Mouse (Mus musculus) left cerebral cortex, adult 2 months (tissue): ENCODE measurements around the gene Anxa11. TPM values are rescaled to one million over a fixed set of nuclear protein-coding genes. Genes with fewer than 3 reads are reported as not detected.
"Not testable (repeated sequence)": the region's sequence is repeated elsewhere in the genome, so short reads cannot be mapped to it uniquely, and the experiment has no call there.

ENCODE experiments used
- DNase-seq, 2 experiments: peaks; one replicate each; pipeline ENCODE4 v3.0.0; 2021 to 2022; ENCODE audit warnings: low spot score in 2 of 2, mixed read lengths in 1 of 2; ENCODE audit errors: extremely low spot score in 1 of 2
- H3K27ac ChIP-seq: fragments of 200-600 bp; 2 replicates; pipeline ENCODE4 v1.8.1; 2022
- H3K4me3 ChIP-seq: fragments of 200-600 bp; 2 replicates; pipeline ENCODE4 v1.8.1; 2022
- CTCF ChIP-seq: fragments of 200-600 bp; IDR thresholded peaks from 2 replicates; pipeline ENCODE4 v1.8.1; 2022; ENCODE audit warnings: antibody characterized with exemption, mild to moderate bottlenecking, moderate library complexity
- intact Hi-C: fragments of 180-260 bp; cut with DNase I; formaldehyde crosslinking; loops from one replicate; pipeline ENCODE4 v1.15.1; 2025
- total RNA-seq, 2 experiments: library from RNA; stranded (reverse); gene quantifications; 2 replicates each; pipeline ENCODE4 v1.2.3; 2021

Anxa11 gene
- total RNA-seq, 2 experiments from 2014 or later = 40.4 to 50.7 TPM

GRCm38 (mm10) chr14:25857168-25857621 lies 15.2 kb downstream of the Anxa11 start:
- no peak overlapping the region for H3K27ac ChIP-seq
- no peak for TF ChIP-seq CTCF
- no peak overlapping the region for H3K4me3 ChIP-seq
- no peak for DNase-seq
- intact Hi-C loops = no loop called here

DNA sequence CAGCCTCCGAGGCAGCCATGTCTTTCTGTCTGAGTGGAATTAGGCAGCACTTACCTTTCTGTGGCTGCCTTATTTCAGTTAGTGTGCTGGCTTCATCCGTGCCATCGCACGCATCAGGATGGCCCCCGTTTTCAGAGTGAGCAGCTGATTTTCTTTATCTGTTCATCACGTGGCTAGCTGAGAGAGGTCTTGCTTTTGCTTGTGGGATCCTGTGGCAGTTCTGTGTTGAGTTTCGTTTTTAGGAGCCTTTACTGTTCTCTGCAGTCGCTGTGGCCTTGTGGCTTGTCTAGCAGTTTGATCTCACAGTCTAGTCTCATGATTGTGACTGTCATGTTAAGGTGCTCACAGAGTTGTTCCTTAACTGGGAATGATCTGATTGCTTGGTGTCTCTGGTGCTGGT lies 16.0 kb downstream of the Anxa11 start:
- intact Hi-C loops = no loop called here
- H3K4me3 ChIP-seq = no peak overlapping the region
- TF ChIP-seq CTCF = no peak
- H3K27ac ChIP-seq = no peak overlapping the region
- DNase-seq = no peak

- DNase-seq = no peak
- intact Hi-C loops = loop anchor here (10.0 kb wide), 1 partner anchor 57 kb away; no protein-coding TSS in a partner anchor
- no peak for TF ChIP-seq CTCF
- no peak overlapping the region for H3K27ac ChIP-seq
- H3K4me3 ChIP-seq = no peak overlapping the region
Measured at GRCm38 (mm10) chr14:25861771-25862530, 20.0 kb downstream of the Anxa11 start.

DNA sequence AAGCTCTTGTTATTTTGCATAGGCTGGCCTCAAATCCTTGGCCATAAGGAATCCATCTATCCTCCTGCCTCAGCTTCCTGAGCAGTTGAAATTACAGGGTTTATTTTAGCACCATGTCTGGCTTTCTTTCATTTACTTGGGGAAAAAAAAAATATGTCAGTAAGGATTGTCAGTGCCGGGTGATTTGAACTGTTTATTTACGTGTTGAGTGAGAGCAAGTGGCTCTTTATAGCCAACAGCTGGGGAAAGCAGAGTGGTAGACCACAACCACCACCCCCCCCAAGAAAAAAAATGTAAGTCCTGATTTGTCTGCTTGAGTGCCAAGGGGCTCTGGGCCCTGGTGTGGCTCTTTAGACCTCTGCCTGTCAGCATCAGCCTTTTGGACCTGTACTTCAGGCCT lies 21.8 kb downstream of the Anxa11 start:
- no peak overlapping the region for H3K27ac ChIP-seq
- intact Hi-C loops = loop anchor here (10.0 kb wide), 1 partner anchor 59 kb away; no protein-coding TSS in a partner anchor
- H3K4me3 ChIP-seq = no peak overlapping the region
- no peak for TF ChIP-seq CTCF
- DNase-seq = no peak

DNA sequence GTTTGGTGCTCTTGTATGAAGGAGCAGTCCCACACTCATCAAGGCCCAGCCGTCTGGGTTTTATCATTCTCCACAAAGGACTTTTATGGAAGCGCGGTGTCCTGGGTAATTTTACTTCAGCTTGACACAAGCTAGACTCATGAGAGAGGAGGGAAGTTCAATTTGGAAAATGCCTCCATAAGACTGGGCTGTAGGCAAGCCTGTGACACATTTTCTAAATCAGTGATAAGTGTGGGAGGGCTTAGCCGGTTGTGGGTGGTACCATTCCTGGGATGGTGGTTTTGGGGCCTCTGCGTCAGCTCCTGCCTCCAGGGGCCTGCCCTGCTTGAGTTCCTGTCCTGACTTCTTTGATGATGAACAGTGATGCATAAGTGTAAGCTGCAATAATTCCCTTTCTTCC lies 23.3 kb downstream of the Anxa11 start:
- TF ChIP-seq CTCF = no peak
- DNase-seq = no peak
- H3K4me3 ChIP-seq = no peak overlapping the region
- intact Hi-C loops = loop anchor here (10.0 kb wide), 1 partner anchor 60 kb away; no protein-coding TSS in a partner anchor
- no peak overlapping the region for H3K27ac ChIP-seq

DNA sequence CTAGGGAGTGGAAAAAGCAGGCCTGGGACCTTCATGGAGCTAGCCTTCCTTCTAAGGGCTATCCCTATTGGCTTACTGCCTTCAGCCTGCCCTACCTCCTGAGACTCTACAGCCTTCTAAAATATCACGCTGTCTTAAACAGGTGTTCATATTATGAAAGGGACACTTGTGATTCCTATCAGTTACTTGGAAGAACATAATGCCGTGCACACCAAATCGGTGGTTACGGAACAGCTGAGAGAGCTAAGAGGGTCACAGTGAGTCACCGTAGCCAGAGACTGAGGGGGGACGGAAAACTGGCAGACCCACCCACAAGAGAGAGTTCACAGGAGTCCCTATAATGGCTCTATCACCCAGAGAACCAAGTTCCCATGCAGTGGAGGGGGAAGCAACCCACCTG lies 24.4 kb downstream of the Anxa11 start:
- Histone ChIP-seq H3K27ac (no peak overlapping the region), H3K4me3 (no peak overlapping the region)
- intact Hi-C loops = loop anchor here (10.0 kb wide), 1 partner anchor 62 kb away; no protein-coding TSS in a partner anchor
- no peak for TF ChIP-seq CTCF
- no peak for DNase-seq

DNA sequence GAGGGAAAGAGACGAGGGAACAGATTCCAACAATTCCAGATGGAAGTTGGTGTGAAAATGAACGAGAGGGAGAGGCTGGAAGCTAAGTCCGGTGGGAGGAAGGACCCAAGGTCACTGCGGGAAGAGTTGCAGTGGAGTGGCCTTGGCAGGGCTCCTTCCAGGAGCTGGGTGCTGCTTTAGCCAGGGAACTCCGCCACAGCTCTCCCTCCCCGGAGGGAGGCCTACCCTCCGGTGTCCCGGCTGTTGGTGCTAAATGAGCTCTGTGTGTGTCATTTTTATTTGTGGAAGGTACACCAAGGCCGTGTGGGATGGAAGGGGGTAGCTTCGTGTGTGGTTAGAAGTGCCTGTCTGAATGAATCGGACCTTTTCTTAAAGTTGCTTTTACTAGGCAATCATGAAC lies 24.9 kb downstream of the Anxa11 start:
- Histone ChIP-seq H3K4me3 (no peak overlapping the region), H3K27ac (no peak overlapping the region)
- no peak for DNase-seq
- intact Hi-C loops = loop anchor here (10.0 kb wide), 1 partner anchor 62 kb away; no protein-coding TSS in a partner anchor
- no peak for TF ChIP-seq CTCF

DNA sequence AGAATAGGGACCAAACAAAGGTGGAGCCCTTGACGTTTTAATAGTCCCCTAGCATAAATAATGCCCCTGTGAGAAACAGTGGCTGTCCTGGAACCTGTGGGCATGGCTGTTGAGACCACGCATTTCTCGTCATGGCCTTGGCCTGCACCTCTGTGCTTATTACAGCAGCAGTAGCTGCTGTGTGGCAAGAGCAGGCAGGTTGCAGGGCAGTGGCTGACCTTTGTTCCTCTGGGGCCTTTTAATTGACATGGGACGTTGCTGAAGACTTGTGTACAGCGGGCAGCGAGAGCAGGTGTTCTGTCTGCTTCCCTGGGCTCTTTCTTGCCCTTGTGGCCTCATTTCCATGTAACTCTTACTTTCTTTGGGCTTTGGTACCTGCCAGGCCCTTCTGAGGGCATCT lies 25.9 kb downstream of the Anxa11 start:
- H3K4me3 ChIP-seq = no peak overlapping the region
- intact Hi-C loops = loop anchor here (10.0 kb wide), 1 partner anchor 63 kb away; no protein-coding TSS in a partner anchor
- TF ChIP-seq CTCF = no peak
- H3K27ac ChIP-seq = no peak overlapping the region
- no peak for DNase-seq

DNA sequence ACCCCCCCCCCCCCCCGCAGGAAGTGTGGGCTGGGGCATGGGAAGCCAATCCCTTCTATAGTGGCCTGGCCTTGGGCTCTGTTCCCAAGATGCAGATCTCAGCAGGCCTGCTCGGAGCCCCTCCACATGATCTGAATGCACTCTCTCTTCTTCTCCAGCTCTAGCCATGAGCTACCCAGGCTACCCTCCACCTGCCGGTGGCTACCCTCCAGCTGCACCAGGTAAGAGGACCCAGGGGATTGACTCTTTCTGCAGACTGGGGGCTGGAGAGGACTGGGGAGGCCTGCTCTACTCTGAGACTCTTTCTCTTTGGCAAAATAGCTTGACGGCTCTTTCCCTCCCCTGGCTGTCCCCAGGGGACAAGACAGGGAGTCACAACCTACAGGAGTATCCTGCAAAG lies 26.8 kb downstream of the Anxa11 start:
- no peak for TF ChIP-seq CTCF
- H3K4me3 ChIP-seq = no peak overlapping the region
- no peak overlapping the region for H3K27ac ChIP-seq
- intact Hi-C loops = loop anchor here (10.0 kb wide), 1 partner anchor 64 kb away; no protein-coding TSS in a partner anchor
- no peak for DNase-seq

GRCm38 (mm10) chr14:25869135-25869878 lies 27.4 kb downstream of the Anxa11 start:
- Histone ChIP-seq H3K4me3 (no peak overlapping the region), H3K27ac (no peak overlapping the region)
- intact Hi-C loops = loop anchor here (10.0 kb wide), 1 partner anchor 65 kb away; no protein-coding TSS in a partner anchor
- DNase-seq = no peak
- TF ChIP-seq CTCF = no peak

GRCm38 (mm10) chr14:25872461-25873415 lies 30.8 kb downstream of the Anxa11 start:
- no peak for TF ChIP-seq CTCF
- intact Hi-C loops = loop anchor here (10.0 kb wide), 2 partner anchors 48 to 148 kb away; no protein-coding TSS in a partner anchor
- H3K27ac ChIP-seq = peak overlapping the region; percentile 45; the same call in 1 of the 2 replicates
- H3K4me3 ChIP-seq = no peak overlapping the region
- peak; percentile 42 to 49 for DNase-seq

- not testable (repeated sequence) for DNase-seq, H3K4me3 ChIP-seq, H3K27ac ChIP-seq
- intact Hi-C loops = loop anchor here (10.0 kb wide), 2 partner anchors 52 to 152 kb away; no protein-coding TSS in a partner anchor
Measured at GRCm38 (mm10) chr14:25876640-25877039, 34.7 kb downstream of the Anxa11 start.

GRCm38 (mm10) chr14:25881769-25882168 lies 39.8 kb downstream of the Anxa11 start:
- intact Hi-C loops, DNase-seq, H3K4me3 ChIP-seq, H3K27ac ChIP-seq: not testable (repeated sequence)

GRCm38 (mm10) chr14:25885886-25886285 lies 43.9 kb downstream of the Anxa11 start:
- intact Hi-C loops, H3K27ac ChIP-seq, DNase-seq, H3K4me3 ChIP-seq: not testable (repeated sequence)

GRCm38 (mm10) chr14:25894566-25894965 lies 52.6 kb downstream of the Anxa11 start:
- H3K4me3 ChIP-seq, H3K27ac ChIP-seq, DNase-seq, intact Hi-C loops: not testable (repeated sequence)
